Mouse (Mus musculus) limb, embryonic 13.5 days (tissue): ENCODE results near the gene Txndc17. TPM values are rescaled to one million over a fixed set of nuclear protein-coding genes. Genes with fewer than 3 reads are reported as not detected.

Experiments
- ATAC-seq: fragments of 200-750 bp; cut with Nextera tagmentation; 2 replicates; pipeline ENCODE4 v1.8.0; 2017; ENCODE audit warnings: low read depth, moderate number of reproducible peaks, moderate TSS enrichment; ENCODE audit not compliant: low FRiP score
- H3K27ac ChIP-seq: fragments of 300-500 bp; sonication (generic); 2 replicates; pipeline ENCODE4 v1.5.1; 2015; ENCODE audit warnings: inconsistent platforms, mild to moderate bottlenecking, moderate library complexity
- H3K27me3 ChIP-seq: fragments of 300-500 bp; sonication (generic); 2 replicates; pipeline ENCODE4 v1.6.1; 2015; ENCODE audit warnings: mild to moderate bottlenecking, inconsistent platforms
- H3K36me3 ChIP-seq: fragments of 300-500 bp; sonication (generic); 2 replicates; pipeline ENCODE4 v1.6.1; 2015; ENCODE audit warnings: inconsistent platforms, mild to moderate bottlenecking, moderate library complexity
- H3K4me1 ChIP-seq: fragments of 300-500 bp; sonication (generic); 2 replicates; pipeline ENCODE4 v1.6.1; 2015; ENCODE audit warnings: inconsistent platforms
- H3K4me2 ChIP-seq: fragments of 300-500 bp; sonication (generic); replicated peaks from 2 replicates; pipeline ENCODE4 v1.6.1; 2015; ENCODE audit warnings: inconsistent platforms, mild to moderate bottlenecking, moderate library complexity
- H3K4me3 ChIP-seq: fragments of 300-500 bp; sonication (generic); 2 replicates; pipeline ENCODE4 v1.5.1; 2015; ENCODE audit warnings: moderate library complexity, mild to moderate bottlenecking, inconsistent platforms
- H3K9ac ChIP-seq: fragments of 300-500 bp; sonication (generic); 2 replicates; pipeline ENCODE4 v1.6.1; 2015; ENCODE audit warnings: mild to moderate bottlenecking, inconsistent platforms
- H3K9me3 ChIP-seq: fragments of 300-500 bp; sonication (generic); 2 replicates; pipeline ENCODE4 v1.6.1; 2016; ENCODE audit warnings: inconsistent platforms
- WGBS: fragments of 180-500 bp; shearing (Covaris S2); methylation state at CpG from one replicate; pipeline ENCODE4 v1.1.7; 2015; 5-methylcytosine and 5-hydroxymethylcytosine counted together
- polyA plus RNA-seq: library from polyadenylated mRNA; unstranded; fragments of >200 nt; fragmentation: Nextera tagmentation; extraction: Ambion mirVana; gene quantifications from 2 replicates; pipeline ENCODE4 v1.2.1, GENCODE M21; 2015

The Txndc17 gene
- polyA plus RNA-seq, 1 experiment from 2014 or later = 229 TPM

DNA sequence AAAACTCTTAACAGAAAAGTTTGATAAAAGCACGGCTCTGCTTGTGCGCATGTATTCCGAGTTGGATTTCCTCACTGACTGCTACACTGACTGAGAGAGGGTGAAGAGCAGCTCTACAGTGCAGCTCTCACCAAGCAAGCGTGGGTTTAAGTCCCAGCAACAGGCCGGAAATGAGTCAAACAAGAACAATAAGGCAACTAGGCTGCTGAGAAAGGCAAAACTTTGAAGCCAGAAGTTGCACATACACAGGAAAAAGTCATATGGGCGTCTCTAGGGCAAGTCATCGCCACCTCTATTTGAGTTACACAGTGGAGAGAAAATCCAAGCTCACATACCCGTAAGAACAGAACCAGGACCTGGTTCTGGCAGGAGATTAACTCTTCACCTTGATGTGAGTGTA, 10.8 kb upstream of the Txndc17 start:
- peaks cover 44% of the 10 kb centered on the region for H3K36me3 ChIP-seq

GRCm38 (mm10) chr11:72203440-72203839, 3.9 kb upstream of the Txndc17 start:
- 80% methylated on average over 1 of the region's 1 CpGs for WGBS
- Histone ChIP-seq H3K9ac (no peak overlapping the region), H3K36me3 (peaks cover 26% of the 10 kb centered on the region), H3K27me3 (no peaks in the 10 kb centered on the region), H3K27ac (no peak overlapping the region), H3K4me3 (no peak overlapping the region), H3K4me2 (no peak overlapping the region), H3K9me3 (no peaks in the 10 kb centered on the region), H3K4me1 (peaks cover 24% of the 10 kb centered on the region)
- ATAC-seq = no peak

More for the DNA sequence above, 10.8 kb upstream of the Txndc17 start:
- no peak overlapping the region for H3K27ac ChIP-seq
- no peak overlapping the region for H3K9ac ChIP-seq
- no peaks in the 10 kb centered on the region for H3K4me1 ChIP-seq
- no peak overlapping the region for H3K4me2 ChIP-seq
- no peaks in the 10 kb centered on the region for H3K27me3 ChIP-seq
- no peaks in the 10 kb centered on the region for H3K9me3 ChIP-seq
- 88% methylated on average over 8 of the region's 8 CpGs for WGBS
- ATAC-seq = no peak
- no peak overlapping the region for H3K4me3 ChIP-seq

DNA sequence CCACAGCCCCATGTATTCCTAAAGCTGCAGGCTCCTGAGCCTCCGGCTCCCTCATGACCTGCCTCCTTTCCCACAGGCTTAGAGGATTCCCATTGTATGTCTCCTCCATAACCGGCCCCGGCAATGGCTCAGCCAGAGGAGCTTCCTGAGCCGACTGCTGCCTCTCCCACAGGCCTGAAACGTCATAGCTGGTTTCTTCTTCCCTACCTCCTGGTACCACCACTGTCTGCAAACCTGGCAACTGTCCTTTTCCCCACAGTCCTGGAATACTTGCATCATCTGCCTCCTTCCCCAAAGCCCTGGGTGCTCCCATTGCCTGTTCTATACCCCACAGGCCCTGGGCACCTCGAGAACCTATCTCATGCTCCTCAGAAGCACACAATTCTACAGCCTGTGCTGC, 2.1 kb upstream of the Txndc17 start:
- WGBS = 86% methylated on average over 6 of the region's 6 CpGs
- Histone ChIP-seq H3K4me2 (peak overlapping the region; percentile 94), H3K9ac (peak overlapping the region; percentile 90)

GRCm38 (mm10) chr11:72206341-72207203, 775 bp upstream of the Txndc17 start, which contains the start of gene Gm43951:
Gene Gm43951, minus strand, starts transcription at chr11:72206840.
- peak; percentile 26 for ATAC-seq

More for the DNA sequence above, 2.1 kb upstream of the Txndc17 start:
- no peak for ATAC-seq
- Histone ChIP-seq H3K27ac (no peak overlapping the region), H3K27me3 (no peaks in the 10 kb centered on the region), H3K4me3 (0 out of 2 replicates have a peak overlapping the region, but pooled peaks have one; percentile 89), H3K36me3 (peaks cover 26% of the 10 kb centered on the region), H3K4me1 (peaks cover 28% of the 10 kb centered on the region), H3K9me3 (no peaks in the 10 kb centered on the region)

GRCm38 (mm10) chr11:72207834-72208377, 559 bp downstream of the Txndc17 start:
- no peak for ATAC-seq
- Histone ChIP-seq H3K36me3 (peaks cover 35% of the 10 kb centered on the region), H3K27me3 (no peaks in the 10 kb centered on the region), H3K4me2 (peak overlapping the region; percentile 94), H3K9ac (peak overlapping the region; percentile 90), H3K4me1 (peaks cover 28% of the 10 kb centered on the region), H3K27ac (peak overlapping the region; percentile 58), H3K4me3 (peak overlapping the region; percentile 89), H3K9me3 (no peaks in the 10 kb centered on the region)
- 14% methylated on average over 17 of the region's 17 CpGs for WGBS

More at GRCm38 (mm10) chr11:72206341-72207203, 775 bp upstream of the Txndc17 start, which contains the start of gene Gm43951:
- H3K9me3 ChIP-seq = no peaks in the 10 kb centered on the region
- H3K4me3 ChIP-seq = peak within 1 kb of the TSS; percentile 89
- peak within 1 kb of the TSS; percentile 94 for H3K4me2 ChIP-seq
- peak within 1 kb of the TSS; percentile 90 for H3K9ac ChIP-seq
- peaks cover 32% of the 10 kb centered on the region for H3K36me3 ChIP-seq
- peaks cover 28% of the 10 kb centered on the region for H3K4me1 ChIP-seq
- H3K27ac ChIP-seq = peak within 1 kb of the TSS; percentile 76
- no peaks in the 10 kb centered on the region for H3K27me3 ChIP-seq
- WGBS = under 1% methylated on average over 43 of the region's 43 CpGs

DNA sequence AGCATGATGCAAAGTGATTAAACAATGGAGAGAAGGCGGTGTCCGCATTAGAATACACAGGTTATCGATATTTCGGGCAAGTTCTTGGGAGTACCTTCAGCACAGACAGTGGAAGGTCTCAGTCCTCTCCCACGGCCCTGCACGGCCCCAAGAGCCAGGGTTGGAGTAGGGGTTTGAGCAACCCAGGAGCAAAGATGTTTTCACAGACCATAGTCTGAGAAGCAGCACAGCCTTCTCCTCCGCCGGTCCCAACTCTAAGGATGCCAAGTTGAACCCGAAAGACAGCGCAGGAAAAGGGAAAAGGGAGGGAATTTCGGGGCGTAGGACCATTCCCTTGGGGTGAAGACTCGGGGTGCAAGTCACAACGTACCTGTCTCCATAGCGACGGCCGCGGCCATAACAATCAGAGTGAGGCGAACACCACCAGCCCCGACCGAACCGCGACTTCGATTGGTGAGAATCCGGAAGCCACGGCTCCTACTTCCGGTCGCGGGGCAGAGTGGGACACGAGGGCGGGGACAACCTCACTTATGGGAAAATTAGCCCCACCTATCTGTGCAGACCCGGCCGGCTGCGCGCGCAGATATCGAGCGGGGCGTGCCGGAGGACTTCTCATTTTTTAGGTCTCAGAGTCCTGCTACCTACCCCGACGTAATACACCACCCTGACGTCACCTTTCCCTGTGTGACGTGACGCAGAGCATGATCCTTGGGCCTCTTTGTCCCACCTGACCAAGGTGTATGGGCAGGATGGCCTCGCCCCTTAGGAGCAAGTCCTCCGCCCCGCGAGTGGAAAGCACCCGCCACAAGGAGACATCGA, 7.5 kb downstream of the Txndc17 start:
- ATAC-seq = peak; percentile 97
- Histone ChIP-seq H3K36me3 (peaks cover 27% of the 10 kb centered on the region), H3K9ac (peak overlapping the region; percentile 76), H3K27me3 (no peaks in the 10 kb centered on the region), H3K9me3 (no peaks in the 10 kb centered on the region), H3K27ac (peak overlapping the region; percentile 44), H3K4me3 (peak overlapping the region; percentile 70), H3K4me2 (peak overlapping the region; percentile 90), H3K4me1 (peaks cover 21% of the 10 kb centered on the region)
- under 1% methylated on average over 51 of the region's 51 CpGs for WGBS

DNA sequence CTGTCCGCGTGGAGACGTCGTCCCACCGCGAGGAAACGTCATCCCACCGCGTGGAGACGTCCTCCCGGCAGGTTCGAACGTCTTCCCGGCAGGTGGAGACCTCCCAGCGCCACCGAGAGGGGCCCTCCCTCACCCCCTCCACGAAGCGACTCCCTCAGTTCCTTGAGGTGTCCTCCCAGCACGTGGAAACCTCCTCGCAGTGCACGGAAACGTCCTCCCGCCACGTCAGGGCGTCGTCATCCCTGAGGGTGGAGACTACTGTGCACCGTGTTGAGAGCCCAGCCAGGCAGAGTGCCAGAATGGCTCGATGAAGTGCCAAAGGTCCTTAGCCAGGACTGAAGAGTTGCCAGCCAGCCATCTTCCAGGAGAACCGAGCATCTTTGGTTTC, 8.1 kb downstream of the Txndc17 start, which contains the start of gene Med31:
TSS of gene Med31 (minus strand) at position 183 of the 388 bp plus-strand sequence.
- Histone ChIP-seq H3K4me2 (peak within 1 kb of the TSS; percentile 90), H3K9me3 (no peaks in the 10 kb centered on the region), H3K27ac (peak within 1 kb of the TSS; percentile 44), H3K27me3 (no peaks in the 10 kb centered on the region), H3K4me1 (peaks cover 21% of the 10 kb centered on the region), H3K4me3 (peak within 1 kb of the TSS; percentile 70), H3K9ac (peak within 1 kb of the TSS; percentile 76), H3K36me3 (peaks cover 21% of the 10 kb centered on the region)
- peak; percentile 70 for ATAC-seq
- 2% methylated on average over 29 of the region's 29 CpGs for WGBS

- H3K9me3 ChIP-seq = no peaks in the 10 kb centered on the region
- H3K4me3 ChIP-seq = no peak overlapping the region
- no peak overlapping the region for H3K9ac ChIP-seq
- H3K4me2 ChIP-seq = no peak overlapping the region
- peaks cover 21% of the 10 kb centered on the region for H3K4me1 ChIP-seq
- H3K36me3 ChIP-seq = peaks cover 7% of the 10 kb centered on the region; the same call in 1 of the 2 replicates
- ATAC-seq = no peak
- H3K27me3 ChIP-seq = no peaks in the 10 kb centered on the region
- no peak overlapping the region for H3K27ac ChIP-seq
- WGBS = 83% methylated on average over 5 of the region's 5 CpGs
Observed at GRCm38 (mm10) chr11:72217116-72217515, 9.8 kb downstream of the Txndc17 start.

DNA sequence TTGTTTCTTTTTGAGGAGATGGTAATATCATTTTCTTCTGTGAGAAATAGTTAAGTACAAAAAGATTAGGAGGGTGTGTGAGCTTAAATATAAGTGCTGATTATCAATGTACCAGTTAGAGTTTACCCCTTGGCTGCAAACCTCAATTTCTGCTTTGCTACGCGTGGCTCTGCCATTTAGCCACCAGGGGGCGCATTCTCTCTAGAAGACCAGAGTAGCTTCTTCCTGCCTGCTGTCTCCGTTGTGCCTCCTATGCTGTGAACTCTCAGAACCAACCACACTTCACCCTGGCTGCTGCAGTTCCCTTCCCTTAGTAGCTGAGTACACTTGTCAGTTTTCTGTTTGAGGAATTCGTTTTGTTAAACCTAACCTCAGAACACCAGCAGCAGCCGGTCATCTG, 13.9 kb downstream of the Txndc17 start:
- Histone ChIP-seq H3K9me3 (no peaks in the 10 kb centered on the region), H3K9ac (no peak overlapping the region), H3K4me1 (peaks cover 8% of the 10 kb centered on the region; the same call in 1 of the 2 replicates), H3K36me3 (no peaks in the 10 kb centered on the region), H3K27me3 (no peaks in the 10 kb centered on the region), H3K4me3 (no peak overlapping the region), H3K4me2 (no peak overlapping the region), H3K27ac (no peak overlapping the region)
- WGBS = 12% methylated on average over 6 of the region's 6 CpGs
- ATAC-seq = no peak

DNA sequence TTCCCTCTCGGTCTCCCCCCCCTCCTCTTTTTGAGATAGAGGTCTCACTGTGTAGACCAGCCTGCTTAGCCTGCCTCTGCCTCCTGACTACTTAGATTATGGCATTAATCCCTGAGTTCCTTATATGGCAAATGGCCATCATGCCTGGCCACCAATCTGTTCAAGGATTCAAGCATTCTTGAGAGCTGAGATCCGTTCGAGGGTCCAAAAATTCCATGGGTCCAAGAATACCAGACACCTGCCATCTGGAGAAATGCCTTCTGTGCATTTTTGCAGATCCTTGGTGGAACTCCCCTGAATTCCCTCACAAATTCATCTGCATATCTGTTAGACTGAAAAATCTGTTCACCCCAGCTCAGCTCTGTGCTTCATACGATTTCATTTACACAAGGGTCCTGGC, 16.1 kb downstream of the Txndc17 start:
- Histone ChIP-seq H3K36me3 (no peaks in the 10 kb centered on the region), H3K9ac (no peak overlapping the region), H3K27ac (no peak overlapping the region), H3K4me2 (no peak overlapping the region), H3K4me3 (no peak overlapping the region), H3K9me3 (no peaks in the 10 kb centered on the region), H3K27me3 (no peaks in the 10 kb centered on the region), H3K4me1 (no peaks in the 10 kb centered on the region)
- ATAC-seq = no peak
- WGBS = 81% methylated on average over 4 of the region's 4 CpGs

- H3K27ac ChIP-seq = no peak overlapping the region
- no peak for ATAC-seq
- no peak overlapping the region for H3K4me3 ChIP-seq
- H3K4me2 ChIP-seq = no peak overlapping the region
- H3K4me1 ChIP-seq = no peaks in the 10 kb centered on the region
- no peaks in the 10 kb centered on the region for H3K27me3 ChIP-seq
- H3K9ac ChIP-seq = no peak overlapping the region
- no peaks in the 10 kb centered on the region for H3K36me3 ChIP-seq
- H3K9me3 ChIP-seq = no peaks in the 10 kb centered on the region
- WGBS = 19% methylated on average over 5 of the region's 5 CpGs
Observed at GRCm38 (mm10) chr11:72224865-72225264, 17.5 kb downstream of the Txndc17 start.
